Mouse (Mus musculus) inflammation-experienced regulatory T-cells, adult 6 months (primary cell): ENCODE data around the gene Cct7. TPM values are rescaled to one million over a fixed set of nuclear protein-coding genes. Genes with fewer than 3 reads are reported as not detected.
"Not testable (repeated sequence)": the region's sequence is repeated elsewhere in the genome, so short reads cannot be mapped to it uniquely, and the experiment has no call there.

Experiments
- ATAC-seq: one replicate; pipeline ENCODE4 v1.8.0; 2017
- polyA plus RNA-seq, 3 experiments: library from polyadenylated mRNA; unstranded; fragments of 100-300 nt; shearing (Covaris generic); gene quantifications; one replicate each; pipeline ENCODE4 v1.2.1; 2017

Gene Cct7
- 100 to 1,000 TPM; 319 to 323 (median 322) TPM for polyA plus RNA-seq

- peak; percentile 84 for ATAC-seq
Observed at GRCm38 (mm10) chr6:85450697-85451663, at the start of gene Cct7. TSS of gene Cct7 (plus strand) at chr6:85451514.

GRCm38 (mm10) chr6:85402613-85403012 is 48.7 kb upstream of the Cct7 start:
- ATAC-seq, result no peak

- no peak for ATAC-seq
Observed at GRCm38 (mm10) chr6:85403039-85403438, 48.3 kb upstream of the Cct7 start.

- ATAC-seq, result no peak
Observed at GRCm38 (mm10) chr6:85409003-85409402, 42.3 kb upstream of the Cct7 start.

- ATAC-seq, result peak; percentile 54
Observed at GRCm38 (mm10) chr6:85410771-85411273, 40.5 kb upstream of the Cct7 start.

- ATAC-seq, result no peak
Observed at GRCm38 (mm10) chr6:85415829-85416228, 35.5 kb upstream of the Cct7 start.

GRCm38 (mm10) chr6:85419150-85419549 is 32.2 kb upstream of the Cct7 start:
- no peak for ATAC-seq

GRCm38 (mm10) chr6:85423836-85424379 is 27.4 kb upstream of the Cct7 start, which contains the start of gene Noto:
TSS of gene Noto (plus strand) at chr6:85423886.
- ATAC-seq, result no peak

GRCm38 (mm10) chr6:85431274-85431841 is 20.0 kb upstream of the Cct7 start:
- ATAC-seq, result no peak

- ATAC-seq, result peak; percentile 90
Observed at GRCm38 (mm10) chr6:85431842-85432431, 19.4 kb upstream of the Cct7 start, which contains the start of gene Smyd5. TSS of gene Smyd5 (plus strand) at chr6:85431989.

GRCm38 (mm10) chr6:85433865-85434264 is 17.4 kb upstream of the Cct7 start:
- no peak for ATAC-seq

- no peak for ATAC-seq
Observed at GRCm38 (mm10) chr6:85436204-85436603, 15.1 kb upstream of the Cct7 start.

GRCm38 (mm10) chr6:85436631-85437030 is 14.7 kb upstream of the Cct7 start:
- no peak for ATAC-seq

GRCm38 (mm10) chr6:85441142-85441541 is 10.2 kb upstream of the Cct7 start:
- no peak for ATAC-seq

GRCm38 (mm10) chr6:85443488-85444233 is 7.7 kb upstream of the Cct7 start:
- no peak for ATAC-seq

- ATAC-seq, result no peak
Observed at GRCm38 (mm10) chr6:85444266-85444965, 6.9 kb upstream of the Cct7 start.

GRCm38 (mm10) chr6:85445286-85445685 is 6.0 kb upstream of the Cct7 start:
- ATAC-seq, result no peak

- ATAC-seq, result no peak
Observed at GRCm38 (mm10) chr6:85447351-85447750, 4.0 kb upstream of the Cct7 start.

- not testable (repeated sequence) for ATAC-seq
Observed at GRCm38 (mm10) chr6:85450140-85450539, 1.2 kb upstream of the Cct7 start.

GRCm38 (mm10) chr6:85451664-85452410 is 523 bp downstream of the Cct7 start, which contains the start of gene Pradc1:
TSS of gene Pradc1 (minus strand) at chr6:85451970.
- peak; percentile 60 for ATAC-seq

GRCm38 (mm10) chr6:85452411-85452665 is 1.0 kb downstream of the Cct7 start:
- ATAC-seq, result no peak
